Mouse (Mus musculus): Measurements from ENCODE around the gene Tmem259. TPM values are rescaled to one million over a fixed set of nuclear protein-coding genes. Genes with fewer than 3 reads are reported as not detected.

Gene Tmem259
- polyA plus RNA-seq, 1 experiment from 2014 or later, result 17.2 TPM

- H3K9me3 ChIP-seq (replicated peaks), result no peaks in the 10 kb centered on the region
- peaks cover 51% of the 10 kb centered on the region for H3K36me3 ChIP-seq
- H3K4me1 ChIP-seq, result peaks cover 86% of the 10 kb centered on the region
- H3K27ac ChIP-seq, result peak overlapping the region; percentile 88
- H3K4me2 ChIP-seq, result peak overlapping the region; percentile 96
- no peaks in the 10 kb centered on the region for H3K27me3 ChIP-seq (replicated peaks)
- no peak overlapping the region for H3K9ac ChIP-seq
- 86% methylated on average over 18 of the region's 18 CpGs for WGBS (ENCODE audit: insufficient replicate concordance)
- H3K4me3 ChIP-seq, result no peak overlapping the region
- no peak for ATAC-seq
Measured at GRCm38 (mm10) chr10:79929967-79930825, 53.9 kb downstream of the Tmem259 start.

GRCm38 (mm10) chr10:79928907-79929701, 55.0 kb downstream of the Tmem259 start:
- H3K4me1 ChIP-seq, result peaks cover 81% of the 10 kb centered on the region
- no peak for ATAC-seq
- H3K27ac ChIP-seq, result peak overlapping the region; percentile 88
- H3K4me2 ChIP-seq, result peak overlapping the region; percentile 96
- peak overlapping the region; percentile 85 for H3K4me3 ChIP-seq
- H3K36me3 ChIP-seq, result peaks cover 41% of the 10 kb centered on the region
- H3K9ac ChIP-seq, result peak overlapping the region; percentile 84
- H3K27me3 ChIP-seq (replicated peaks), result 0 out of 2 replicates have a peak, but pooled peaks cover under 1% of the 10 kb centered on the region
- WGBS (ENCODE audit: insufficient replicate concordance), result 28% methylated on average over 9 of the region's 9 CpGs
- H3K9me3 ChIP-seq (replicated peaks), result no peaks in the 10 kb centered on the region

- H3K9ac ChIP-seq, result peak overlapping the region; percentile 84
- H3K4me3 ChIP-seq, result peak overlapping the region; percentile 85
- H3K9me3 ChIP-seq (replicated peaks), result no peaks in the 10 kb centered on the region
- H3K36me3 ChIP-seq, result peaks cover 32% of the 10 kb centered on the region
- H3K27ac ChIP-seq, result peak overlapping the region; percentile 88
- peaks cover 80% of the 10 kb centered on the region for H3K4me1 ChIP-seq
- H3K27me3 ChIP-seq (replicated peaks), result peaks cover 7% of the 10 kb centered on the region
- WGBS (ENCODE audit: insufficient replicate concordance), result 3% methylated on average over 29 of the region's 29 CpGs
- peak overlapping the region; percentile 96 for H3K4me2 ChIP-seq
- no peak for ATAC-seq
Measured at GRCm38 (mm10) chr10:79928030-79928694, 56.0 kb downstream of the Tmem259 start.

GRCm38 (mm10) chr10:79927324-79928029, 56.7 kb downstream of the Tmem259 start:
- H3K4me2 ChIP-seq, result peak overlapping the region; percentile 96
- H3K27ac ChIP-seq, result peak overlapping the region; percentile 88
- peaks cover 14% of the 10 kb centered on the region for H3K27me3 ChIP-seq (replicated peaks)
- no peaks in the 10 kb centered on the region for H3K9me3 ChIP-seq (replicated peaks)
- peak overlapping the region; percentile 84 for H3K9ac ChIP-seq
- H3K36me3 ChIP-seq, result peaks cover 26% of the 10 kb centered on the region
- under 1% methylated on average over 54 of the region's 54 CpGs for WGBS (ENCODE audit: insufficient replicate concordance)
- H3K4me1 ChIP-seq, result peaks cover 73% of the 10 kb centered on the region
- ATAC-seq, result peak; percentile 41
- H3K4me3 ChIP-seq, result peak overlapping the region; percentile 85

- H3K4me1 ChIP-seq, result peaks cover 67% of the 10 kb centered on the region
- H3K9ac ChIP-seq, result peak within 1 kb of the TSS; percentile 84
- no peaks in the 10 kb centered on the region for H3K9me3 ChIP-seq (replicated peaks)
Measured at GRCm38 (mm10) chr10:79926491-79927323, 57.4 kb downstream of the Tmem259 start, which contains the start of gene Arid3a. Gene Arid3a (plus strand): TSS chr10:79927043.

GRCm38 (mm10) chr10:79925785-79926490, 58.2 kb downstream of the Tmem259 start:
- Histone ChIP-seq H3K4me1 (peaks cover 68% of the 10 kb centered on the region), H3K4me3 (peak overlapping the region; percentile 85), H3K9ac (peak overlapping the region; percentile 84), H3K27me3 (replicated peaks) (peaks cover 29% of the 10 kb centered on the region), H3K4me2 (peak overlapping the region; percentile 96), H3K27ac (peak overlapping the region; percentile 88), H3K36me3 (peaks cover 10% of the 10 kb centered on the region), H3K9me3 (replicated peaks) (no peaks in the 10 kb centered on the region)
- 0 out of 2 replicates have a peak, but pooled peaks have one; percentile 0 for ATAC-seq
- 9% methylated on average over 15 of the region's 15 CpGs for WGBS (ENCODE audit: insufficient replicate concordance)

More at GRCm38 (mm10) chr10:79926491-79927323, 57.4 kb downstream of the Tmem259 start, which contains the start of gene Arid3a:
- WGBS (ENCODE audit: insufficient replicate concordance), result under 1% methylated on average over 63 of the region's 63 CpGs
- H3K4me2 ChIP-seq, result peak within 1 kb of the TSS; percentile 96
- peaks cover 18% of the 10 kb centered on the region for H3K36me3 ChIP-seq
- H3K27ac ChIP-seq, result peak within 1 kb of the TSS; percentile 88
- H3K27me3 ChIP-seq (replicated peaks), result peaks cover 21% of the 10 kb centered on the region
- H3K4me3 ChIP-seq, result peak within 1 kb of the TSS; percentile 85
- ATAC-seq, result peak; percentile 76

- Histone ChIP-seq H3K4me3 (peak overlapping the region; percentile 85; the same call in 1 of the 2 replicates), H3K27ac (peak overlapping the region; percentile 88), H3K9ac (peak overlapping the region; percentile 84; the same call in 1 of the 2 replicates), H3K4me2 (peak overlapping the region; percentile 96), H3K27me3 (replicated peaks) (peaks cover 36% of the 10 kb centered on the region), H3K36me3 (peaks cover 3% of the 10 kb centered on the region; the same call in 1 of the 2 replicates), H3K4me1 (peaks cover 68% of the 10 kb centered on the region), H3K9me3 (replicated peaks) (no peaks in the 10 kb centered on the region)
- ATAC-seq, result peak; percentile 2; the same call in 1 of the 2 replicates
- 14% methylated on average over 29 of the region's 29 CpGs for WGBS (ENCODE audit: insufficient replicate concordance)
Measured at GRCm38 (mm10) chr10:79924998-79925784, 58.9 kb downstream of the Tmem259 start.

Measured in liver, embryonic 12.5 days (tissue).